Mouse (Mus musculus) spleen, adult 2 months (tissue): ENCODE measurements around the gene Chn2. TPM values are rescaled to one million over a fixed set of nuclear protein-coding genes. Genes with fewer than 3 reads are reported as not detected.

ENCODE experiments used
- DNase-seq, 2 experiments: peaks; one replicate each; pipeline versions ENCODE4 v3.0.0 to v3.0.0-alpha.2; 2012 to 2021; ENCODE audit warnings: low spot score in 2 of 2, low read depth in 1 of 2
- H3K27ac ChIP-seq: fragments of 200-500 bp; 2 replicates; pipeline ENCODE4 v1.5.1; 2012; ENCODE audit warnings: low read length, inconsistent platforms; ENCODE audit not compliant: insufficient read depth
- H3K27me3 ChIP-seq: fragments of 200-500 bp; 2 replicates; pipeline ENCODE4 v1.6.1; 2012; ENCODE audit warnings: mild to moderate bottlenecking, moderate library complexity, low read length, inconsistent platforms; ENCODE audit not compliant: control insufficient read depth, insufficient read depth
- H3K36me3 ChIP-seq: fragments of 200-500 bp; 2 replicates; pipeline ENCODE4 v1.6.1; 2012; ENCODE audit warnings: mild to moderate bottlenecking, low read length, inconsistent platforms; ENCODE audit not compliant: control insufficient read depth, insufficient read depth
- H3K4me1 ChIP-seq: fragments of 200-500 bp; 2 replicates; pipeline ENCODE4 v1.6.1; 2011; ENCODE audit warnings: inconsistent platforms; ENCODE audit not compliant: control insufficient read depth, insufficient read depth, insufficient read length
- H3K4me3 ChIP-seq: fragments of 200-500 bp; 2 replicates; pipeline ENCODE4 v1.5.1; 2011; ENCODE audit warnings: mild to moderate bottlenecking, inconsistent platforms; ENCODE audit not compliant: insufficient read depth, insufficient read length; ENCODE audit errors: extremely low read depth
- CTCF ChIP-seq: fragments of 200-500 bp; IDR thresholded peaks from 2 replicates; pipeline ENCODE4 v1.5.1; 2011; ENCODE audit warnings: mild to moderate bottlenecking, inconsistent platforms; ENCODE audit not compliant: insufficient read depth, insufficient read length, insufficient replicate concordance; ENCODE audit errors: extremely low read depth
- POLR2A ChIP-seq: fragments of 200-500 bp; IDR thresholded peaks from 2 replicates; pipeline ENCODE4 v1.6.1; 2011; ENCODE audit warnings: low read depth, low read length, inconsistent platforms
- WGBS: fragments of 180-500 bp; shearing (Covaris S2); methylation state at CpG from one replicate; pipeline ENCODE4 v1.1.7; 2018; 5-methylcytosine and 5-hydroxymethylcytosine counted together
- polyA plus RNA-seq: library from polyadenylated mRNA; depleted of rRNA; stranded (reverse); fragments of >200 nt; gene quantifications from 2 replicates; pipeline ENCODE4 v1.2.3, GENCODE M21; 2012

Chn2 gene
- polyA plus RNA-seq, 1 experiment = 8.4 TPM

DNA sequence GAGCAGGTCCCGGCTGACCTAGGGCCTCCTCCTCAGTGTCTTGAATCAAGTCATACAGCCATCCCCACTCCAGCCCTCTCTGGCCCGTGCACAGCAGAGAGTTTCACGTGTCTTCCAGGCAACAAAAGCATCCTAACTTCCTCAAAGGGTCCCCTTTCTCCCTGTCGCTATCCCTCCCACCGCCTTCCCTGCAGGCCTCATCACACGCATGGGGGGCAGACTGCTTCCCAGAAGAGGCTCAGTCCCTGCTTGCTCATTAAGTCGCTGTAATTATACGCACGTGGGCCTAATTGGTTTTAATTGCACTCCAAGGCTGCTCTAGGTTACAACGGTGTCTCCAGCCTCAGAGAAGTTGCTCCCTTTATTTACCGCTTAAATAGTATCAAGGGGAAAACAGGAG lies 216.0 kb downstream of the Chn2 start:
- H3K36me3 ChIP-seq = no peaks in the 10 kb centered on the region
- WGBS = 88% methylated on average over 11 of the region's 11 CpGs
- H3K4me3 ChIP-seq = no peak overlapping the region
- TF ChIP-seq POLR2A (no peak), CTCF (no peak)
- no peaks in the 10 kb centered on the region for H3K4me1 ChIP-seq
- no peak for DNase-seq
- H3K27me3 ChIP-seq = no peaks in the 10 kb centered on the region
- no peak overlapping the region for H3K27ac ChIP-seq

DNA sequence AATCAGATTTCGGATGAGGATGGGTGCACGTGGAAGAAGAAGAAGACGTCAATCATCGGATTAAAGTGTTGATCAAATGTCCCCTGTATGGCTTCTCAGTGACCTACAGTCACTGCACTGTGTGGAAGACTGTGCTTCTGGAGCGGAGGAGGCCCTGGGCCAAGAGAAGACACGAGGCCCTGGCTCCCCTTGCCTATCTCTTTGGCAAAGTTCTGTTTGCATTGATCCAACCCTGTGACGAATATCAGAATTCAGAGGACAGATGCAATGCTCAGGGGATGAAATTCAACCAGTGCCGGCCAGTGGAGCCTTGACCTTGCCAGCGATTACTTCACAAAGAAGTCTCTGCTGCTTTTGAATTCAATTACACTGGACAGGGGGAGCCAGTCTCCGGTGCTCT lies 217.0 kb downstream of the Chn2 start:
- Histone ChIP-seq H3K27ac (no peak overlapping the region), H3K4me3 (no peak overlapping the region), H3K36me3 (no peaks in the 10 kb centered on the region), H3K4me1 (no peaks in the 10 kb centered on the region), H3K27me3 (no peaks in the 10 kb centered on the region)
- TF ChIP-seq CTCF (no peak), POLR2A (no peak)
- WGBS = 91% methylated on average over 10 of the region's 10 CpGs
- DNase-seq = no peak

DNA sequence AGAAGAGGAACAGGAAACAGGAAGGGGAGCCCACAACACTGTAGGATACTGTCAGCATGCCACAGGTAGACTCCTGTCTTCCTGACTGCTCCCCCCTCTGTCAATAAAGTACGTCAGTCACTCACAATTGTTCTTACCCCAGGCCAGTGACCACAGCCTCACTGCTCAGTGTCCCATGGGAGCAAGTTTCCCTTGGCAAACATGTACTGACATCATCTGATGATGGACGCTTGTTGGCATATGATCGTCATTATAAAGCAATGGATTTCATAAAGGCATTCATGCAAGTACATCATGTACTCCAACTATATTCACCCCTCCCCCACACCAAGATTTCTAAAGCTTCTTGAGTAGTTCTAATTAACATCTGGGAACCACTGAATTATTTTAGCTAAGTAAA lies 218.2 kb downstream of the Chn2 start:
- no peak for DNase-seq
- no peak for TF ChIP-seq POLR2A
- TF ChIP-seq CTCF = no peak
- WGBS = 75% methylated on average over 3 of the region's 3 CpGs
- Histone ChIP-seq H3K36me3 (no peaks in the 10 kb centered on the region), H3K27me3 (no peaks in the 10 kb centered on the region), H3K27ac (no peak overlapping the region), H3K4me1 (no peaks in the 10 kb centered on the region), H3K4me3 (no peak overlapping the region)

DNA sequence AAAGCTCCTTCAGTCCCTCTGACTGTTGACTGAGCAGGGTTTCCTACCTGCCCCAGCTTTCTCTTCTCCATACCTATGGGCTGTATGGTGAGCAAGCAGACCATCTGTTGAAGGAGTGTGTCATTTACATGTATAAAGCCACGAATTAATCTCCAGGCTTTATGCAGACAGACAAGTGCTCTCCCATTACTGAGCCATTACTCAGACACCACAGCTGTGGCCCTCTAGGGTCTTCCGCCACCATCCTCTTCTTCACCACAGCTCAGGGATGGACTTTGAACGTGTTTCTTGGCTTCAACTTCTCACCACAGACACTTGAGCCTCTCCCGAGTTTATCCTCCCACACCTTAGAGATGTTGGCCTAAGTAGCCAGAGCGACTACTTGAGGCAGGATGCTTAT lies 219.1 kb downstream of the Chn2 start:
- WGBS = 83% methylated on average over 5 of the region's 5 CpGs
- H3K27ac ChIP-seq = no peak overlapping the region
- TF ChIP-seq POLR2A (no peak), CTCF (no peak)
- H3K4me1 ChIP-seq = no peaks in the 10 kb centered on the region
- no peak for DNase-seq
- H3K27me3 ChIP-seq = no peaks in the 10 kb centered on the region
- H3K36me3 ChIP-seq = no peaks in the 10 kb centered on the region
- H3K4me3 ChIP-seq = no peak overlapping the region

DNA sequence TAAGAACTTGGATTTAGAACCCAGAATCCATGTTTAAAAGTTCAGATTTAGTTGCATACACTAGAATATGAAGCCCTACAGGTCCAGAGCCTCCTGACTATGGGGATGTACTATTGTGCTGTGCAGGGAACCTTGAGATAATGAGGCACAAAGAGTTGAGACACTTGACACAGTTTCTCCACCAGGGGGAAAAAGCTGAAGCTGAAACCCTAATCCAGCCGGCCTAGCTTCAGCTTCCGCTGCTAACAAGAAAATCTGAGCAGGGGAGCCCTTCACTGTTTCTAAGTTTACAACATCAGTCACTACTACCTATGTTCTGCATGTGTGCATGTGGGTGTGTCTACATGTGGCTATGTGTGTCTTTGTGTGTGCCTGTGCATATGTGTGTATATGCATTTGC lies 223.4 kb downstream of the Chn2 start:
- H3K4me3 ChIP-seq = no peak overlapping the region
- no peaks in the 10 kb centered on the region for H3K27me3 ChIP-seq
- TF ChIP-seq POLR2A = no peak
- TF ChIP-seq CTCF = no peak
- no peaks in the 10 kb centered on the region for H3K36me3 ChIP-seq
- no peak for DNase-seq
- H3K27ac ChIP-seq = no peak overlapping the region
- WGBS = 82% methylated on average over 2 of the region's 2 CpGs
- no peaks in the 10 kb centered on the region for H3K4me1 ChIP-seq

DNA sequence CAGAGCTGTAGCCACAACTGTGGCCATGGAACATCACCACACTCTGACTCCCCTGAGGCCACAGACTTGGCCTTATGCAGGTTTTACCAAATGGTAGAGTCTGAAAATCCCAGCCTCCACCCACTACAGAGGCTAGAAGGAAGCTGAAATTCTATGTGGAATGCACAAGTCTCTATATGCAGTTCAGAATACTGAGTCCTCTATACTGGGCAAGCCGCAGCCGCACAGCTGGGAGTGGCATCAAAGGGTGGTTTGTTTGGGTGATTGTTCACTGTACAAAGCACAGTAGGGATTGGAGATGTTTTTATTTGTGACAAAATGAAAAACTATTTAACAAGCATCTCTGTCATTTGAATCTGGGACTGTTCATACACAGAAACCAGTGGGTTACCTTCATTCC lies 224.5 kb downstream of the Chn2 start:
- no peak for TF ChIP-seq POLR2A
- TF ChIP-seq CTCF = no peak
- H3K36me3 ChIP-seq = no peaks in the 10 kb centered on the region
- DNase-seq = no peak
- no peak overlapping the region for H3K27ac ChIP-seq
- WGBS = 94% methylated on average over 2 of the region's 2 CpGs
- no peaks in the 10 kb centered on the region for H3K27me3 ChIP-seq
- H3K4me1 ChIP-seq = no peaks in the 10 kb centered on the region
- H3K4me3 ChIP-seq = no peak overlapping the region

DNA sequence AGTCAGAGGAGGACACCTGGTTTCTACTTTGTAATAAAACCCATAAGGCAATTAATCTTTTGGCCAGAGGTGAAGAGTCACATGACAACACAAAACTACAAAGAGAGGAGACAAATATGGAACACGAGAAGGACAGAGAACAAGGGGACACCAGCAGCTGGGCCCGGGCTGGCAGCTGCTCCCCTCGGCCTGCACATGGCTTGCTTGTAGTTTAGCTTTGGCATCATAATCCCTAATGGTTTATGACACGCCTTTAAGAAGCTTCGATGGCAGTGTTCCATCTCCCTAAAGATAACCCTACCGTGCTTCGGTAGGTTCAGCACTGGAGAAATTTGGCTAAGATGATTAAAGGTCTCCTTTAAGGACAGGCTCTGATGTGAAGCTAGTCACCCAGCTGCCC lies 225.2 kb downstream of the Chn2 start:
- no peaks in the 10 kb centered on the region for H3K4me1 ChIP-seq
- 92% methylated on average over 7 of the region's 7 CpGs for WGBS
- TF ChIP-seq CTCF = no peak
- no peak for TF ChIP-seq POLR2A

More for the DNA sequence above, 225.2 kb downstream of the Chn2 start:
- no peak overlapping the region for H3K27ac ChIP-seq
- H3K36me3 ChIP-seq = no peaks in the 10 kb centered on the region
- no peak for DNase-seq
- no peak overlapping the region for H3K4me3 ChIP-seq
- H3K27me3 ChIP-seq = no peaks in the 10 kb centered on the region
